Mouse (Mus musculus): ENCODE data around the gene Tfr2. TPM values are rescaled to one million over a fixed set of nuclear protein-coding genes. Genes with fewer than 3 reads are reported as not detected.
A peak's percentile ranks its signal among the peaks of the same experiment; 100 is the strongest.

Gene Tfr2
- total RNA-seq, 2 experiments from 2014 or later: 0.06 TPM; not detected in 1

DNA sequence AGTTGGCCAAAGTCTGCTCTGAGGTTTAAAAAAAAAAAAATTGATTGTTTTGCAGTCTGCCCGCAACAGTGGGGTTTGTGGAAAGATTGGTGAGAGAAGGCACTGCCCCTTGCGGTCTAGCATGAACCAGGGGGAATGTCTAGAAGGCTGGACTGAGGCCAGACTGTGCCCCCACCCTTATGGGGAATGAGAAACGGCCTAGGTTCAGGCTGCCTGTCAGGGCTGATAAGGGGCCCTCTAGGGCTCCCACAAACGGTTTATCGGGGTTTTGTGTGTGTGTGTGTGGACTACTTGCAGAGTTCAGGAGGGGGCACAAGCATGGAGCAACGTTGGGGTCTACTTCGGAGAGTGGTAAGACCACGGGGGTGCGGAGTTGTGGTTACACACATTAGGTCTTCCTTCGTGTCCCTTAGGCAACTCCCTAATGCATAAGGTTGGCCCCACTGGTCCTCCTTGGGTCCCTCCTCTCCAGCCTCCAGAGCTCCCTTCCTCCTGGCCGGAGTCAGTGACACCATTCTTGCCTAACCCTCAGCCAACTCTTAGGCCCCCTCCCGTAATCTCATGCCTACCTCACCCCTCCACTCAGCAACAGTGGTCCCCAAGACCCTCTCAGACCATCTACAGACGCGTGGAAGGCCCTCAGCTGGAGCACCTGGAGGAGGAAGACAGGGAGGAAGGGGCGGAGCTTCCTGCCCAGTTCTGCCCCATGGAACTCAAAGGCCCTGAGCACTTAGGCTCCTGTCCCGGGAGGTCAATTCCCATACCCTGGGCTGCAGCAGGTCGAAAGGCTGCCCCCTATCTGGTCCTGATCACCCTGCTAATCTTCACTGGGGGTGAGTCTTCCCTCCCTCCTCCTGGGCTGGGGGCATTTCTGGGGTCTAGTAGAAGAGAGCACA, 1.3 kb downstream of the Tfr2 start:
- DNase-seq: no peak
- intact Hi-C loops (cut with DNase I; ENCODE audit: low total_unique reads): no loop called here

DNA sequence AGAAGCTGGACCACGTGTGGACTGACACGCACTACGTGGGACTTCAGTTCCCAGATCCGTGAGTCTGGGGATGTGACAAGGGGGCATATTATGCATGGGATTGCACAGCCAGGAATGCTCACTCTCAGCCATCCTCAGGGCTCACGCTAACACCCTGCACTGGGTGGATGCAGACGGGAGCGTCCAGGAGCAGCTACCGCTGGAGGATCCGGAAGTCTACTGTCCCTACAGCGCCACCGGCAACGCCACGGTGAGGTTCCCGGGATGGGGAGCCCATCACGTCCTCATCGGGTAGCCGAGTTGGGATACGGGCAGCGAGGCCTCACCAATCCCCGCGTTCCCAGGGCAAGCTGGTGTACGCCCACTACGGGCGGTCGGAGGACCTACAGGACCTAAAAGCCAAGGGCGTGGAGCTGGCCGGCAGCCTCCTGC, 4.8 kb downstream of the Tfr2 start:
- intact Hi-C loops (cut with DNase I; ENCODE audit: low total_unique reads): no loop called here
- DNase-seq: peak; percentile 49

DNA sequence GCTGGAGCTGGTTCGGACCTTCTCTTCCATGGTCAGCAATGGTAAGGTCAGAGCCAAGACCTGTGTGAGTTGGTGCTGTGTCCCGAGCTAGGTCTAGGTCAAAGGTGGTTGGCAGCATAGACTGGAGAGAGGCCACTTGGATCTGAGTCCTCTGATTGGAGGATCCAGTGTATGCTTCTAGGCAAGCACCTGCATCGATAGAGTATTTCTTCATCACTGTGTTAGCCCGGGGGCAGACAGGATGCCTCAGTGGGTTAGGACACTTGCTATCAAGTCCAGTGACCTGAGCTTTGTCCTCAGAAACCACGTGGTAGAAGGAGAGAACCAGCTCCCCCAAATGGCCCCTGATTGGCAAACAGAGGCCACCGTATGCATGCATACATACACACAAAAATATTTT, 10.6 kb downstream of the Tfr2 start:
- intact Hi-C loops (cut with DNase I; ENCODE audit: low total_unique reads): loop anchor here (10.0 kb wide), 1 partner anchor 65 kb away; the partner anchor contains the start of gene Gigyf1
- DNase-seq: no peak

DNA sequence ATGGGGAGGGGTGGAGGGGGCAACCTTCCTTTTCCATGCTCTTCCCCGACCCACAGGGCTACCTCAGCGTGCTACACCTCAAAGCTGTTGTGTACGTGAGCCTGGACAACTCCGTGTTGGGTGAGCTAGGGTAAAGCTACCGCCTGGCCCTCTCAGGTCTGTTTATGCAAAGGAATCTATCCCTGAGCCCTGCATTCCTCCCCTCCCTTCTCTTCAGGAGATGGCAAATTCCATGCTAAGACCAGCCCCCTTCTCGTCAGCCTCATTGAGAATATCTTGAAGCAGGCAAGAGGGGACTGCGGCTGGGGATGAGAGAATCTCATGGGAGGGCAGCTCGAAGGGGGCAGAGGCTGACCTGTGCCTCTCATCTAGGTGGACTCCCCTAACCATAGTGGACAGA, 13.1 kb downstream of the Tfr2 start:
- intact Hi-C loops (cut with DNase I; ENCODE audit: low total_unique reads): loop anchor here (10.0 kb wide), 1 partner anchor 68 kb away; the partner anchor contains the start of gene Gigyf1

DNA sequence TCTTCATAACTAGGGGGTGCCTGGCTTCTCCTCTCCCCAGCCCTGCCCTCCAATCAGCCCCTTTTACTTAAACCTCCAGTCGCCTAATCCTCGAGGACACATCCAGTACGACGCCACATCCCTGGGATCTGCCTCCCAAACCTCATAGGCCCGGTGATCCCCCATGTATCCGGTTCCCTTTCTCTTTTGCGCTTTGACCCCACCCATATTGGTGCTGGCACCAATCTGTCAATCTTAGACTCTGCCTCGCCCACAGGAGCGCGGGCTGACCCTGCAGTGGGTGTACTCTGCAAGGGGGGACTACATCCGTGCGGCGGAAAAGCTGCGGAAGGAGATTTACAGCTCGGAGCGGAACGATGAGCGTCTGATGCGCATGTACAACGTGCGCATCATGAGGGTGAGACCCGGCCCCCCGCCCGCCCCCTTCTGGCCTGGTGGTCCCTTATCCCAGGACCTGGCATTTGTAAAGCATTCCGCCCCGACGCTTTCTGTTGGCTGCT, 14.1 kb downstream of the Tfr2 start:
- DNase-seq: peak; percentile 37
- intact Hi-C loops (cut with DNase I; ENCODE audit: low total_unique reads): loop anchor here (10.0 kb wide), 1 partner anchor 69 kb away; the partner anchor contains the start of gene Gigyf1

More for the DNA sequence above, 13.1 kb downstream of the Tfr2 start:
- DNase-seq: no peak

DNA sequence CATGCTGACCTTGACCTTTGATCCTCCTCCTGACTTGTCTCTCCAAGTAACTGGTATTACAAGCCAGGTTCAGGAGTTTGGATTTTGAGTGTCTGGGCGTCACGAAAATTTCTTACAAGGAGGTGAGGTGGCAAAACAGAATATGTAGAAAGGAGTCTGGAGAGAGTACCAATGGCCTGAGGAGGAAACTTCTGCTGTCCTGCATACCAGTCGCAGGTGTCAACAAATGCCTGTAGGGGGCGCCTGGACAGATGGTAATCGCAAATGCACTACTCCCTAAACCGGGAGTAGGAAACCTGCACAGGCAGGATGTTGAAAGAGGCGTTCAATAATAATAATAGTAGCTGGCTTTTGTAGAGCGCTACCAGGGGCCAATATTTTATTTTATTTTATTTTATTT, 15.3 kb downstream of the Tfr2 start:
- peak; percentile 79 for DNase-seq
- intact Hi-C loops (cut with DNase I; ENCODE audit: low total_unique reads): loop anchor here (10.0 kb wide), 1 partner anchor 70 kb away; the partner anchor contains the start of gene Gigyf1

DNA sequence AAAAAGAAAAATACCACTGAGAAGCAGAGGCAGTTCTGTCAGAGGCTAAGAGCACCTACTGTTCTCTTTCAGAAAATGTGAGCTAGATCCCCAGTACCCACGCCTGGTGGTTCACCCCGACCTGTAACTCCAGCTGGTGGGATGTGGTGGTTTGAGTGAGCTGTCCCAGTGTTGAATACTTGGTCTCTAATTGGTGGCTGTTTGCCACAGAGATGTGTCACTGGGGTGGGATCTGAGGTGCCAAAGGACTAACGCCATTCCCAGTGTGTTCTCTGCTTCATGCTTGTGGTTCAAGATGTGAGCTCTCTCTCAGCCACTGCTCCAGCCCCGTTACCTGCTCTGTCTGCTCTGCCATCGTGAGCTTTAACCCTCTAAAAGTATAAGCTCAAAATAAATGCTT, 20.9 kb downstream of the Tfr2 start:
- intact Hi-C loops (cut with DNase I; ENCODE audit: low total_unique reads): no loop called here
- DNase-seq: no peak

DNA sequence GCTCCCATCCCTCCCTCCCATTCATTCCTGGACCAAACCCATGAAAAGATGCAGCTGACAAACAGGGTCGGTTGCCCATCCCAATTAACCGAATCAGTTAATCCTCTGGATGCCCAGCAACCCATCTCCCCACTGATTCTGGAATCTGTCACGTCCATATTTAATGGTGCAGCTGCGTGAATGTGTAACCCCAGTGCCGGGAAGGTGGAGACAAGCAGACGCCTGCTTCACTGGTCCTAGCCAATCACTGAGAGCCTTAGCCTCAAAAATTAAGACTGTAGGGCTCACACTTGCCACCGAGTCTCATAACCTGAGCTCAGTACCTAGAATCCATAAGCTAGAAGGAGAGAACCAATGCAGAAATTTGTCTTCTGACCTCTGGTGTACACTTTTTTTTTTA, 26.3 kb downstream of the Tfr2 start:
- intact Hi-C loops (cut with DNase I; ENCODE audit: low total_unique reads): no loop called here
- DNase-seq: no peak

DNA sequence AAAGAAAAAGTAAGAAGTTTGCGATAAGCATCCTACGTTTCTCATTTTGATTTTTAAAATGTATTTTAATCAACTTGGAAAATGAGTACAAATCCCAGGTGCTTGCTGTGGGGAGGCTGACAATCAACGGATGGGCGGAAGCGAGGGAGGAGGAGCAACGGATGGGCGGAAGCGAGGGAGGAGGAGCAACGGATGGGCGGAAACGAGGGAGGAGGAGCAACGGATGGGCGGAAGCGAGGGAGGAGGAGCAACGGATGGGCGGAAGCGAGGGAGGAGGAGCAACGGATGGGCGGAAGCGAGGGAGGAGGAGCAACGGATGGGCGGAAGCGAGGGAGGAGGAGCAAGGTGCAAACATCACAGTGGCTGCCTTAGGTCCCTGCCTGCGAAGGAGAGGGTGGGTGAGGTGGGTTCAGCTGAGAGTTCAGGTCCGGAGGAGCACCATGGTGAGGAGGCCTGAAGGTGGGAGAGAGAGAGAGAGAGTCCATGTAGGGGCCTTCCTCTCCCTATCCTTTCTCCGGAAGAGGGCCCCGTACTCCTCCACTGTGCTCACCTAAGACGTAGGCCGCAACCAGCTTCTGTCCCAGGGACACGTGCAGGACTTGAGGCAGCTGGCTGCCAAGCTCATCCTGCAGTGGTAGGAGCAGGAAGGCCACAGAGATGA, 27.1 kb downstream of the Tfr2 start:
- intact Hi-C loops (cut with DNase I; ENCODE audit: low total_unique reads): no loop called here
- no peak for DNase-seq

DNA sequence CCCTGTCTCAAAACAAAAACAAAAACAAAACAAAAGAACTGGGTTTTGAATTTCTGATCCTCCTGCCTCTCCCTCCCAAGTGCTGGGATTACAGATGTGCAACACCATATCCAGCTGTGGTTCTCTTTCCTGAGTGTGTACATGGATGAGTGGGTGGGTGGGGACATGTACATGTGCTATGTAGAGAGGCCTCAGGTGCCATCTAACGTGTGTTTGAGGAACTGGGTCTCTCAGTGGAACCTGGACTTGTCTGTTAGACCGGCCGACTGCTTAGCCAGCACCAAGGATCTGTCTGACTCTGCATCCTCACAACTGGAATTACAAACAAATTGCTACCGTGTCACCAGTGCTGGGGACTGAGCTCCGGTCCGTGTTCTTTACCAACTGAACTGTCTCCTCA, 28.0 kb downstream of the Tfr2 start:
- intact Hi-C loops (cut with DNase I; ENCODE audit: low total_unique reads): no loop called here
- DNase-seq: no peak

DNA sequence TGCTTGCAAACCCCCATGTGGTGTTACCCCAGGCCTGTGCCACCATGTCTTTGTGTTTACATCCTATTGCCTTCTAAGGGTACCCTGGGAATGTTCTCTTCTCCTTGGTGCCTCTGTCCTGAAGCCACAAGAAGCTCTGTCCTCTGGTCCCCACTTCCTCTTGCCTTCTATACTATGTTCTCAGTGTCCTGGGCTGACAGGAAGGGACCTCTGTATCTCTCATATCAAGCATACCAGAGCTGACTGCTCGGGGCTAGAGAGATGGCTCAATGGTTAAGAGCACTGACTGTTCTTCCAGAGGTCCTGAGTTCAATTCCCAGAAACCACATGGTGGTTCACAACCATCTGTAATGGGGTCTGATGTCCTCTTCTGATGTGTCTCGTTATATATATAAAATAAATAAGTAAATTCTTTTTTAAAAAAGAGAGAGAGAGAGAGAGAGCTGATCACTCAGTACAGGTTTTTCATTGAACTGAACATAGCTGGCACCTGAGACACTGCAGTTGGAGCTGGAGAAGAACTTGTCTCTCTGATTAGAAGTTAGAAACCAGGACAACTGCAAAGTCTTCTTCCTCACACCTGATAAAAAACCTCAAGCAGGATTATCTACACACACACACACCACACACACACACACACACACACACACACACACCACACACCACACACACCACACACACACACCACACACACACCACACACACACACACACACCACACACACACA, 28.6 kb downstream of the Tfr2 start:
- intact Hi-C loops (cut with DNase I; ENCODE audit: low total_unique reads): no loop called here

DNA sequence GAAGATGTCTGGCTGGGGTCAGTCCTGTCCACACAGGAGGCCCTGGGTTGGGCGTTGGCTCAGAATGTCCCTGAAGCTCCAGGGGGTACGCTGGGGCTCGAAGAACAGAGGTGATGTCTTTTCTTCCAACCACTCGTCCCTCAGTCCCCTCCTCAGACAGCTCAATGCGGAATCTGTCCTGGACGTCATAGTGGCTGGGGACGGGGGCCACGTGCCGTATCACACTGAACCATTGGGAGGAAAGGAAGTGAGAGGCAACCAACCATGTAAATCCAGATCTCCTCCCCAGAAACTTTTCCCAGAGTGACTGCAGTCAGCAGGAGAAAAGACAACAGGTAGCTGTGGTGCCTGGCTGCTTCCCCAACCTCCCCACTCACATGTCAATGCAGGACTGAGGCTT, 30.0 kb downstream of the Tfr2 start:
- intact Hi-C loops (cut with DNase I; ENCODE audit: low total_unique reads): no loop called here
- no peak for DNase-seq

More for the DNA sequence above, 28.6 kb downstream of the Tfr2 start:
- DNase-seq: no peak

DNA sequence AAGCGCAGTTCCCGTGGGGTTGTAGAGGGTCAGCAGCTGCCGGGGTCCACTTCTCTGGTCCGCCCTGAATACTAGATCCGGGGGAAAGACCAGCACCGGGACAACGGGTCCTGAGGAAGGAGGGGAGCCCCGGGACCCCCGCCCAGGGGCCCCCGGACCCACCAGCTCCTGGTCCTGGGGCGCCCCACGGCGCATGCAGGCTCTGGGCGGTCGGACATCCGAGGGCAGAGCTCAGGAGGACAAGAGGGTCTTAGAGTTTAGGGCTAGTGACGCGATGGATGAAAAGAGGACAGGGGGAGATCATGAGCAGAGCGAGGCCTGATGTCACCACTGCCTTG, 30.6 kb downstream of the Tfr2 start:
- intact Hi-C loops (cut with DNase I; ENCODE audit: low total_unique reads): no loop called here

DNA sequence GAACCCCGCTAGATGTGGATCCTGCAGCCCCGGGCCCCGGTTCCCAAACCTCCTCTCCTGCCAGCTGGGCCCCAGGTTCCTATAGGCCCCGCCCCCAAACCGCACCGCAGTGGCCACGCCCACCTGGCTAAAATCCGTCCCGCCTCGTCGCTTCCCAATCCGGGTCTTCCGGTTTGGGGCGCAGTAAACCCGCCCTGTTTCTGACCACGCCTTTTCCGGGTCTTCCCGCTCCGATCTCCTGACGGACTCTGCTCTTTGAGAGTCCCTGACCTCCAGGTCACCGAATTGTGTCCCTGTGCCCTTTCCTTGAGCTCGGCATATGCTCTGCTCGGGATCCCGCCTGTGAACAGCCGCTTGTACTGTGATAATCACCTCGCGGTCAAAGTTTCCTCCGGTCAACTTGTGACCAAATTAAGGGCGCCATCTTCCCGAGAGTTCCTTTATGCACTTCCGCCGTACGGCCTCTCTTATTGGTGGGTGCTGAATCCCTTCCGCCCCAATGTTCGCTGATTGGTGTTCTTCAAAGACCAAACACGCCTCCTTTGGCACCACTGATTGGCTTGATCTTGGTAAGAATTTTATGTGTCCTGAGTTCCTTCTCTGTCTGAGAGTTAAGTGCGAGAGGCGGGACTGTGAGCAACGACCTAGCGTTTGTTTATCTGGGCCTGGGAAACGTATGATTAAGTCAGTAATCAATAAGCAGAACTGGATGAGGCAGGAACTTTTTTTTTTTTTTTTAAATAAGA, 31.2 kb downstream of the Tfr2 start, which contains the start of gene Mospd3:
Gene Mospd3 (minus strand): TSS at position 440 of the 746 bp plus-strand sequence.
- peak; percentile 95 for DNase-seq
- intact Hi-C loops (cut with DNase I; ENCODE audit: low total_unique reads): no loop called here

More for the DNA sequence above, 30.6 kb downstream of the Tfr2 start:
- no peak for DNase-seq

DNA sequence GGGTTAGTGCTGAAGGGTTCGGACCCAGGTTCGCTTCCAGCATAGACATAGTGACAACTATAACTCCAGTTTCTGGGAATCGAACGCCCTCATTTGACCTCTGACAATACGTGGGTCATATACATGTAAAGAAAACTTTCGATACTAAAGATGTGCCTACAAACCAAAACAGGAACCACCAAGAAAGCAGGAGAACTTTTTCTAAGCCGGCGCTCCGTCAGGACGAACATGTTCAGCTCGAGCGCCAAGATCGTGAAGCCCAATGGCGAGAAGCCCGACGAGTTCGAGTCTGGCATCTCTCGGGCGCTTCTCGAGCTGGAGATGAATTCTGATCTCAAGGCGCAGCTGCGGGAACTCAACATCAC, 31.7 kb downstream of the Tfr2 start:
- peak; percentile 55 for DNase-seq
- intact Hi-C loops (cut with DNase I; ENCODE audit: low total_unique reads): no loop called here

DNA sequence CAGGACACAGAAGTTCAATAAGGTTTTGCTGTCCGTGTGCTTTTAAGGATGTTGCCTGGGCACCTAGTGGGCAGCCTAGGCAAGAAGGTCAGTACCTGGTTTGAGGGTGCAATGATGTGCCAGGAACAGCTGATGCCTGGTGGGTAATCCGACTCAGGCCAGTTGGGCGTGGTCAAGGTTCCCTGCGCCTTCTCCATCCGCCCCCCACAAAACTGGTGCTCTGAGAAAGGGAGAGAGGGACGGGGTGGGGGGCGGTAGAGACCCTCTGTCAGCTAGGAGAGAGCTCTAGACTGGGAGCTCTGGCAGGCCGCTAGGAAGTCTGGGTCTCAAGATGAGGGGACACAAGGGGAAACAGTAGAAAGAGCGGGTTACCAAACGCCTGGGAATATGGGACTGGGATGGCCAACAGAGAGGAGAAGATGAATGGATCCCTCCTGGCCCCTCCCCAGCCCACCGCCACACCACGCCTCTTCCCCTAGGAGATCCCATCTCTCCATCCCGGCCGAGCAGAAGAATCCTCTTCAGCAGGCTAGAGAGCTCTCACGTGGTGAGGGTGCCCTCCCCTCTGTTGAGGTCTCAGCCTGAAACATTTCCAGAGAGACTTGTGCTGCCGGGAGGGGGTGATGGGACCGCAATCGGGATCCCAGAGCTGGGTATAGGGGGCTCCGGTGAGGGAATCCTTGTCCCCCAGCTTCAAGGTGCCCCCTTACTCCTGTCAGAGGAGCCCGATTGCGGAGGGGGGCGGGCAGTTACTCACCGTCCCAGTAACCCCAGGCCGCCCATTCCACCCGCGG, 38.4 kb downstream of the Tfr2 start:
- intact Hi-C loops (cut with DNase I; ENCODE audit: low total_unique reads): no loop called here
- no peak for DNase-seq

DNA sequence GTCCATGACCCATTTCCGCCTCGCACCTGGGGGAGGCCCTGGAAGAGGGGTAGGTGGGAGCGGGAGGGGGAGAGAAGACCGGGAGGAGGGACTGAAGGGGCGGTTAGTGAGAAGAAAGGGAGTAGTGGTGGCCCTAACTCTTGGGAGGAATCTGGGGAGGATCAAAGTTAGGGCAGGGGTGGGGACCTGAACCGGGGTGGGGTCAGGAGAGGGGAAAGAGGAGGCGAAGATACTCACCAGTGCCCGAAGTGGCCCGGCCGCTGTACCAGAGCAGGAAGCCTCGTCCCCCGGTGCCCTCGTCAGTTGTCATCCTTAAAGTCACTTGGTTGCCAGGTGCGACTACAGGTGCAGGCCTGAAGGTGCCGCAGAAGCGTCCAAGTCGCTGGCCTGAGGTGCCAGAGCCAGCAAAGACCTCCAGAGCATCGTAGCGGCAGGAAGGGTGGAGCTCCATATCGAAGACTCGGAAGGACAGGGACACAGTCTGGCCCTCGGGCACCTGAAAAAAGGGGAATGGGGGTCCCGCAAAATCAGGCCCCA, 39.1 kb downstream of the Tfr2 start:
- intact Hi-C loops (cut with DNase I; ENCODE audit: low total_unique reads): no loop called here
- no peak for DNase-seq

DNA sequence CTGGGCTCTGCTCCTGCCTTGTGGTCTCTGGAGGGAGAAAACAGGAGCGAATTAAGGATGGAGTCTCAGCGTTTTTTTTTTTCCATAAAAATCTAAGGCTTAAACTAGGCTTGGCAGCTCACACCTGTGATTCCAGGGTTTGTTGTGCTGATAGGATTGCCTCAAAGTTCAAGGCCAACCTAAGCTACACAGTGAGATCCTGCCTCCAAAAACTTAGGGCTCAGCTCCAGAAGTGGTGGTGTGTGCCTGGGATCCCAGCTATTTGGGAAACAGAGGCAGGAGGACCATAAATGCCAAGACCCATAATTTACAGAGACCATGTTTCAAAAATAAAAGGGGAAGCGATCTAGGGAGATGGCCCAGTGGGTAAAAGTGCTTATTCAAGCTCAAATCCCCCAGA, 39.7 kb downstream of the Tfr2 start:
- no peak for DNase-seq
- intact Hi-C loops (cut with DNase I; ENCODE audit: low total_unique reads): no loop called here

All from gastrocnemius, postnatal 14 days (tissue).